Mouse (Mus musculus) layer of hippocampus, adult 8-10 months (tissue): Measurements from ENCODE around the gene Hmgb2. TPM values are rescaled to one million over a fixed set of nuclear protein-coding genes. Genes with fewer than 3 reads are reported as not detected.
"Not testable (repeated sequence)": the region's sequence is repeated elsewhere in the genome, so short reads cannot be mapped to it uniquely, and the experiment has no call there.

Source experiments
- DNase-seq, 2 experiments: peaks; one replicate each; pipeline ENCODE4 v3.0.0; 2022; ENCODE audit warnings: low spot score in 2 of 2
- total RNA-seq, 4 experiments: library from RNA; stranded (reverse); gene quantifications; 2 replicates each; pipeline ENCODE4 v1.2.4; 2022

Hmgb2 gene
- total RNA-seq: 10 to 100 TPM in 1 of 4 experiments, 1 to 10 TPM in 3; 2.6 to 13.0 (median 5.8) TPM

- DNase-seq: peak; percentile 99
Observed at GRCm38 (mm10) chr8:57511316-57512118, at the start of gene Hmgb2. Gene Hmgb2 (plus strand): TSS chr8:57511907.

- no peak for DNase-seq
Observed at GRCm38 (mm10) chr8:57462839-57463238, 48.9 kb upstream of the Hmgb2 start.

- no peak for DNase-seq
Observed at GRCm38 (mm10) chr8:57463757-57464156, 48.0 kb upstream of the Hmgb2 start.

- DNase-seq: no peak
Observed at GRCm38 (mm10) chr8:57468624-57469023, 43.1 kb upstream of the Hmgb2 start.

GRCm38 (mm10) chr8:57470863-57471262 is 40.8 kb upstream of the Hmgb2 start:
- no peak for DNase-seq

- DNase-seq: no peak
Observed at GRCm38 (mm10) chr8:57473751-57474150, 38.0 kb upstream of the Hmgb2 start.

GRCm38 (mm10) chr8:57478406-57478805 is 33.3 kb upstream of the Hmgb2 start:
- DNase-seq: no peak

- DNase-seq: no peak
Observed at GRCm38 (mm10) chr8:57479700-57480099, 32.0 kb upstream of the Hmgb2 start.

GRCm38 (mm10) chr8:57480606-57481005 is 31.1 kb upstream of the Hmgb2 start:
- DNase-seq: no peak

- DNase-seq: peak in 1 of 2 experiments; percentile 24
Observed at GRCm38 (mm10) chr8:57486491-57487440, 24.9 kb upstream of the Hmgb2 start.

GRCm38 (mm10) chr8:57487441-57488155 is 24.1 kb upstream of the Hmgb2 start, which contains the start of gene Sap30:
Gene Sap30 (minus strand): TSS chr8:57487860.
- peak; percentile 96 to 97 for DNase-seq

GRCm38 (mm10) chr8:57488312-57488765 is 23.4 kb upstream of the Hmgb2 start:
- DNase-seq: peak in 1 of 2 experiments; percentile 34

- no peak for DNase-seq
Observed at GRCm38 (mm10) chr8:57489366-57489765, 22.3 kb upstream of the Hmgb2 start.

- no peak for DNase-seq
Observed at GRCm38 (mm10) chr8:57489896-57490295, 21.8 kb upstream of the Hmgb2 start.

GRCm38 (mm10) chr8:57491873-57492272 is 19.8 kb upstream of the Hmgb2 start:
- DNase-seq: no peak

- no peak for DNase-seq
Observed at GRCm38 (mm10) chr8:57498494-57498846, 13.2 kb upstream of the Hmgb2 start.

GRCm38 (mm10) chr8:57498847-57499511 is 12.7 kb upstream of the Hmgb2 start:
- peak in 1 of 2 experiments; percentile 39 for DNase-seq

GRCm38 (mm10) chr8:57503641-57504040 is 8.1 kb upstream of the Hmgb2 start:
- peak in 1 of 2 experiments; percentile 53 for DNase-seq

GRCm38 (mm10) chr8:57505500-57505899 is 6.2 kb upstream of the Hmgb2 start:
- DNase-seq: not testable (repeated sequence)

GRCm38 (mm10) chr8:57507556-57508063 is 4.1 kb upstream of the Hmgb2 start:
- DNase-seq: no peak
